Mouse (Mus musculus) thymus, adult 2 months (tissue): ENCODE data around the gene Gtpbp1.

ENCODE experiments used
- CTCF ChIP-seq: fragments of 200-500 bp; IDR thresholded peaks from 2 replicates; pipeline ENCODE4 v1.5.1; 2012; ENCODE audit warnings: mild to moderate bottlenecking, control low read depth, low read length, moderate library complexity, borderline replicate concordance; ENCODE audit not compliant: control insufficient read depth, poor library complexity, insufficient read depth; ENCODE audit errors: extremely low read depth
- POLR2A ChIP-seq: fragments of 200-500 bp; IDR thresholded peaks from 2 replicates; pipeline ENCODE4 v1.6.1; 2012; ENCODE audit warnings: mild to moderate bottlenecking, low read length, control low read depth, moderate library complexity; ENCODE audit not compliant: control insufficient read depth, poor library complexity, insufficient read depth; ENCODE audit errors: extremely low read depth

- TF ChIP-seq POLR2A (no peak), CTCF (no peak)
These were observed 30.2 kb downstream of the Gtpbp1 start for GRCm38 (mm10) chr15:79720796-79721195.
